Mouse (Mus musculus) left cerebral cortex, adult 2 months (tissue): ENCODE measurements around the gene Sctr. TPM values are rescaled to one million over a fixed set of nuclear protein-coding genes. Genes with fewer than 3 reads are reported as not detected.

Experiments used
- DNase-seq, 2 experiments: peaks; one replicate each; pipeline ENCODE4 v3.0.0; 2021 to 2022; ENCODE audit warnings: low spot score in 2 of 2, mixed read lengths in 1 of 2; ENCODE audit errors: extremely low spot score in 1 of 2
- H3K27ac ChIP-seq: fragments of 200-600 bp; 2 replicates; pipeline ENCODE4 v1.8.1; 2022
- H3K4me3 ChIP-seq: fragments of 200-600 bp; 2 replicates; pipeline ENCODE4 v1.8.1; 2022
- CTCF ChIP-seq: fragments of 200-600 bp; IDR thresholded peaks from 2 replicates; pipeline ENCODE4 v1.8.1; 2022; ENCODE audit warnings: antibody characterized with exemption, mild to moderate bottlenecking, moderate library complexity
- intact Hi-C: fragments of 180-260 bp; cut with DNase I; formaldehyde crosslinking; loops from one replicate; pipeline ENCODE4 v1.15.1; 2025
- total RNA-seq, 2 experiments: library from RNA; stranded (reverse); gene quantifications; 2 replicates each; pipeline ENCODE4 v1.2.3; 2021

The Sctr gene
- total RNA-seq, 2 experiments from 2014 or later: 0.43 to 0.77 TPM

DNA sequence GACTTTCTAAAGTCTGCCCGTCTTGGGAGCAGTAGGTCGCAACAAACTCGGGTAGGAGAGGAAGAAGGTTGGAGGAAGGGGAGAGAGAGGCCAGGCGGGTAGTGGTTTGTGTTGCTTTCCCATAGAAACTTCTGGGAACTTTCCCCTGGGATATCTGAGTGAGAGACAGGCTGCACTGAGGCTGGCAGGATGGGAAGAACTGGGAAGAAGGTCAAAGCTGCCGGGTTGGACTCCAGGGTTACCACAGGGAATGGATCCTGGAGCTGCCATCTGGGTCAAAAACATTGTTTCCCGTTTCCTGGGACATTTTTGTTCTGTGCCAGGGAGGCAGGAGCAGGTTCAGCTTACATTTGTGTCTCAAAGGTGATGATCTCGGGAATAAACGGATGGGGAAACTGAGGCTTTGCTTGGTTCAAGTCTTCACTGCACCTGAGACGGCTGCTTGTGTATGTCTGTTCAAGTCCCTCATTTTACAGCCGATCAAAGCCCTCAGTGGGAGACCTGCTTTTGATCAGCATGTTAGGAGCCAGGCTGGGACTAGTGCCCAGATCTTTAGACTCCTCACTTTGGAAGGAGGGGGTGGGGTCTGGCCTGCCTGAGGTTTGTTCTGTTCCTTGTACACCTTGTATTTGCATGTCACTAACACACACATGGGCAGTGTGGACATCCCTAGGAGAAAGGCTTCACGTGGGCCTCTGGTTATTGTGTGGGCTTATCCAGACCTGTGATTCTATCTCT lies 1.3 kb downstream of the Sctr start:
- Histone ChIP-seq H3K27ac (no peak overlapping the region), H3K4me3 (no peak overlapping the region)
- intact Hi-C loops: no loop called here
- no peak for DNase-seq
- no peak for TF ChIP-seq CTCF

DNA sequence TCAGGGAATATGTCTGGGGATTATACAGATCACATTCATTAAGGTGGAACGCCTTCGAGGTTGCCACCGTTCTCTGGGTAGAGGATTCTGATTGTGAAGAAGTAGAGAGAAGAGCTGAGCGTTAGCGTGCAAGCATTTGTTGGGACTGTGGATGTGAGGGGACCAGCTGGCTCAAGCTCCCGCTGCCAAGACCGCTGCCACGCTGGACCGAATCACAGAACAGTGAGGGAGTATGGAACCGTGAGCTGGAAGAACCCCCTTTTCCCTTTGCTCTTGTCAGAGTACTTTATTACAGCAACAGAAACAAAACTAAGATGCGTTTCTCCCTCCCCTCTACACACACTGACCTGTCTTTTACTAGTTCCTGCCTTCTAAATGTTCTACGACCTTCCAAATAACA lies 5.9 kb downstream of the Sctr start:
- TF ChIP-seq CTCF: no peak
- Histone ChIP-seq H3K4me3 (no peak overlapping the region), H3K27ac (no peak overlapping the region)
- intact Hi-C loops: loop anchor here (5.0 kb wide), 3 partner anchors 195 to 555 kb away; no protein-coding TSS in a partner anchor
- no peak for DNase-seq

DNA sequence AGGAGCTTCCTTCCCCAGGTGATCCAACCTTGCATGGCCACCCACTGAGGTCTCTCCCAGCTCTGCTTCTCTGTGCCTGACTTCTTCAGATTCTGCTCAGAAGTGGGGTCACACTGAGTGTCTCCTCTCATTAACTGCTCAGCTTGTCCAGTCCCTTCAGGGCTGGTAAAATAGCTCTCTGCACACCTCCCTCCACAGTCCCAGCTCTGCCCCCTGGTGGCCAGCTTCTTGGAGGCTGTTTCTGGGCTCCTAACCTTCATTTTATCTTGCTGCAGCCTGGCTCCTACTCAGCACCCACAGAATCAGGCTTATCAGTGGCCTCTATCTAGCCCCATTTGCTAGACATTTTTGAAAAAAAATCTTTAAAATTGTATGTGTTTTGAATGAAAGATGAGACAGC lies 6.4 kb downstream of the Sctr start:
- intact Hi-C loops: loop anchor here (5.0 kb wide), 3 partner anchors 196 to 556 kb away; no protein-coding TSS in a partner anchor
- DNase-seq: peak; percentile 54 to 79
- Histone ChIP-seq H3K4me3 (no peak overlapping the region), H3K27ac (no peak overlapping the region)
- TF ChIP-seq CTCF: peak; percentile 82

DNA sequence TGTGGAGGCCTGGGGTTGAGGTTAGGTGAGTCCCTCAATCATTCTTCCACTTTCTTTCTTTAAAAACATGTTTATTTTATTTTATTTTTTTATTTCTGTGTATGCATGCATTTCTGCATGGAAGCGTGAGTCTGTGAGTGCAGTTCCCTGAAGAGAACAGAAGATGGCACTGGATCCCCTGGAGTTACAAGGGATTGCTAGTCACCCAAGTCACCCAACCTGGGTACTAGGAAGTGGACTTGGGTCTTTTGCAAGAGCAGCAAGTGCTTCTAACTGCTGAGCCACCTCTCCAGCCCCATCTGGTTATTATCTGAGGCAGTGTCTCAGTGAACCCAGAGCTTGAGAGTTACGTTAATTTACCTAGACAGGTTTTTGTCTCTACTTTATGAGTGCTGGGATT lies 9.5 kb downstream of the Sctr start:
- intact Hi-C loops: no loop called here
- Histone ChIP-seq H3K4me3 (no peak overlapping the region), H3K27ac (no peak overlapping the region)
- DNase-seq: no peak
- peak; percentile 22 for TF ChIP-seq CTCF

DNA sequence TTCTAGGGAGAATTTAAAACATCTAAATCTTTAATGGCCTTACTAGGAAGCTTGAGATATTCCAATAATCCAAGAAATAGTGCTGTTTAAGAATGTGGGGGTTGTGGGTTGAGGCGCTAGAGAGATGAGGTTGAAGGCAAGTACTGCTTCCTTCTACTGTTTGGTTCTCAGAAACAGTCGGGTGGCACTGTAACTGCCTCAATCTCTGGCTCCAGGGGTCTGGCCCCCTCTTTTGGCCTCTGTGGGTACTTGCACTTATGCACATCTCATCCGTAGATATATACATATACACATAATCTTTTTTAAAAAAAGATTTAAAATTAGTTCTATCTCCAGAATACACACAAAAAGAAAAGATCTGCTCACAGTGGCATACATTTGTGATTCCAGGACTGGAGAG lies 12.2 kb downstream of the Sctr start:
- DNase-seq: no peak
- intact Hi-C loops: no loop called here
- TF ChIP-seq CTCF: no peak; the same call in 1 of the 2 replicates
- Histone ChIP-seq H3K4me3 (no peak overlapping the region), H3K27ac (no peak overlapping the region)

DNA sequence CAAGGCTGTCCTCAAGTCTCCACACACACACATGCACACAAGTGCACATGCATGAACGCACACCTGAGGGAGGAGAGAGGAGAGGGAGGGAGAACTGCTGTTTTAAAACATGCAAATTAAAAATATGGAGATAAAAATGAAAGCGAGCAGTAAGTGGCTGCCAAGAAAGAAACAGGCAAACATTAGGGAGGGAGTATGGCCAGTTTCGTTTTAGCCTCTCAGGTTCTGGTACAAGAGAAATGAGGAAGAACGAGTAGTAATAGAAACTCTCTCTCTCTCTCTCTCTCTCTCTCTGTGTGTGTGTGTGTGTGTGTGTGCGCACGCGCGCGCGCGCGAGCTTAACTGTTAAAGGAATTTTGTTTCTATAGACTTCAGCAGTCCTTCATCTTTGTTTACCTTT lies 12.7 kb downstream of the Sctr start:
- intact Hi-C loops: no loop called here
- DNase-seq: no peak
- TF ChIP-seq CTCF: no peak
- H3K4me3 ChIP-seq: no peak overlapping the region
- no peak overlapping the region for H3K27ac ChIP-seq

DNA sequence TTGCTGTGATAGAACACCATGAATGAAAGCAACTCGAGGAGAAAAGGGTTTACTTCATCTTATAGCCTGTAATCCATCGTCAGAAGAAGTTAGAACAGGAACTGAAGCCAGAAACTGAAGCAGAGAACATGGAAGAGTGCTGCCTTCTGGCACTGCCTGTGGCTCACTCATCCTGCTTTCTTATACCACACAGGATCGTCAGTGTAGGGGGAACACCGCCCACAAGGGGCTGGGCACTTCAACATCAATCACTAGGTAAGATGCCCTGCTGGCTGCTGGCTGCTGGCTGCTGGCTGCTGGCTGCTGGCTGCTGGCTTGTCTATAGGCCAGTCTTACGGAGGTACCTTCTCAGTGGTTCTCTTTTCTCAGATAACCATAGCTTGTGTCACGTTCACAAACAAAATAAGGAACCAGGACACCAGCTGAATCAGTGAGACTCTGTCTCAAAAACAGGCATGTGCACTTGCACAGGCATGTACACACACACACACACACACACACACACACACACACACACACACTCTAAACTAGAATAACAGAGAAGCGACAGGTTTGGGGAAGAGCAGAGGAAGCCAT lies 13.7 kb downstream of the Sctr start:
- TF ChIP-seq CTCF: no peak
- intact Hi-C loops: no loop called here
- no peak overlapping the region for H3K27ac ChIP-seq
- no peak overlapping the region for H3K4me3 ChIP-seq
- no peak for DNase-seq

DNA sequence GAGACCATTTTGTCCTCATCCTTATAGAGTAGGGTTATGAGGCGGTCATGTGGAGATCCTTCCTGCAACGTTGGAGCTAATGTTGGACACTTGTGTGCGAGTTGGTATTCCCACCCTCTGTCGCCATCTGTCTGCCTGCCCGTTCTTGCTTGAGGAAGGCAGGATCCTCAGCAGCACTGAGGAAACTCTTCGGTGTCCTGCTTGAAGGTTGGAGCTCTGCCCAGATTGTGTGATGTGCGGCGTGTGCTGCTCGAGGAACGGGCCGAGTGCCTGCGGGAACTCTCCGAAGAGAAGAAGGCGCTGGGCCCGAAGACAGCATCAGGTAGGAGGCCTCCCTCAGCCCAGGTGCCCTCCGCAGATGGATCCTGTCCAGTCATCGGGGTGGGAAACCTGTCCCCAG lies 15.3 kb downstream of the Sctr start:
- no peak overlapping the region for H3K4me3 ChIP-seq
- peak in 1 of 2 experiments; percentile 28 for DNase-seq
- intact Hi-C loops: no loop called here
- H3K27ac ChIP-seq: no peak overlapping the region
- no peak; the same call in none of the 2 replicates for TF ChIP-seq CTCF

DNA sequence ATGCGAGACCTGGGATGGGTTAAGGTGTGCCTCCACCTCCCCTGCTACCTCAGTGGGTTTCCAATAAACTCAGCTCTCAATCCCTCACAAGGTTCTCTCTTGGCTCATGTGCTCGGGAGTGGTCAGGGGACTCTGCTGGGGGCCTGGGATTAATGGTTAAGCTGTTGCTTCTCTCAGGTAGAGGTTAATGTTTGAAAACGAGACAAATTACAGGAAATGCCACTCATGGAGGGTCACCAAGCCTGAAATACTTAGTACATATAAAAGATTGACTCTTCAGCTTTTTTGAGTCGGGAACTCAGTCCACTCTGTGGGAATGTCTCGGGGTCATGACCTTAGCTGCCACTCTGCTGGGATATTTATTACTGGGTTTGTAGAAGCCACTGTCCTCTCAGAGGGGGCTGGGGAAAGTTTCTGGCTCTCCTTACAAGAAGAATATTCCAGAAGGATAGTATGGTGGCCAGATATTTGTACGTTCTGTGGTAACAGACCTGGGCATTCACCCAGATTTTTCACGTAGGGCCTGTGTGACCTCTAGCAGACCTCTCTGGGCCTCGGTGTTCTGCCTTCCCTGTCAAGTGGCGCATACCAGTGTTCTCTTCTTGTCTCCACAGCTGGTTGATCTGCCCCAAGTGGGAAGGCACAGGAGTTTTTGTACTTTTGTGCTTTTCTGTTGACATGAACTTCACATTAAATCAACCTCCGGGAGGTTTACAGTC lies 17.8 kb downstream of the Sctr start:
- no peak for DNase-seq
- intact Hi-C loops: no loop called here
- TF ChIP-seq CTCF: no peak
- Histone ChIP-seq H3K4me3 (no peak overlapping the region), H3K27ac (no peak overlapping the region)

DNA sequence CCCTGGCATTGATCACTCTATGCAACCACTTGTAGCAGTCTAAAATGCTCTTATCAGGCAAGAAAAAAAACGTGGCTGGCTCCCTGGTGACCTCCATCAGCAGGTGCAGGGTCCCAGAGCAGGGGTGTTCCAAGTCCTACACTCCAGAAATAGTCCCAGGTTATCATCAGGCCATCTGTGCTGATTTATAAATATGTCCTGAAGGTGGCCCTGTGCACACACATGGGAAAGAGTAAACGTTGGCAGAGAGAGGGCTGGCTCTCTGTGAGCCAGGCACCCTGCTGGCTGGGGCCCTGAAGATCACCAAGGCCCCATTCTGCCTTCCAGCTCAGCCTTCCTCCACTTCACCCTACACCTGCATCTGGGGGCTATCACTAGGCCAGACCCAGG lies 18.4 kb downstream of the Sctr start:
- no peak for TF ChIP-seq CTCF
- DNase-seq: no peak
- Histone ChIP-seq H3K27ac (no peak overlapping the region), H3K4me3 (no peak overlapping the region)
- intact Hi-C loops: no loop called here

DNA sequence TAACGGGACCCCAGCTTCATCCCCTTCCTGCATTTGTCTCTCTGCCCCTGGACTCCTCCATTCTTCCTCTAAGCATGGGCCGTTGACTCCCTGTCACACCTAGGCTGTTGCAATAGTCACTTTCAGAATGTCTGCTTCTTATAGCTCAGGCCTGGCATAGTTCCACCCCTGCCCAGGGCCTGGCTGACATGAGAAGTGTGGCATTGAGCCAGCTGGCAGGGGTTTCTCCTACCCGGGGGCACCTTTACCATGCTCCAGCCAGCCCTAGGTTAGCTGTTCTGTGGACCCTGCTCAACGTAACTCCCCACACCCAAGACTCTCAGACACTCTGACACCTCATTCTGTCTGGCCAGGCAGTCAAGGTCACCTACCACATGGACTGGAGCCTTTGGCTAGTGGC lies 21.0 kb downstream of the Sctr start:
- Histone ChIP-seq H3K27ac (no peak overlapping the region), H3K4me3 (no peak overlapping the region)
- TF ChIP-seq CTCF: no peak
- DNase-seq: no peak
- intact Hi-C loops: no loop called here

DNA sequence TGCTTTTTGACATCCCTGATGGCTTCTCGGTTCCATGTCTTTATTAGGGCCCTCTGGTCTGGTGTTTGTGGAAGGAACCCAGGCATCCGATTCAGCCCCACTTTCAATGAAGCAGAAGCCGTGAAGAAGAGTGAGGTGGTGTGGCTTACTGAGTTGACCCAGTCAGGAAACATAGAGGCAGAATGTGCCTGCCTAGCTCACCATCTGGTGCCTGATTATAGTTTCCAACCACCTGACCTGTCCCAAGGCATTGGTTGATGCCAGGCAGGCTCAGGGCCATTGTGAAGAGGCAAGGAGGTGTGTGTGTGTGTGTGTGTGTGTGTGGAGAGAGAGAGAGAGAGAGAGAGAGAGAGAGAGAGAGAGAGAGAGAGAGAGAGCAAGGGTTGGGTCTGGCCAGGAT lies 23.8 kb downstream of the Sctr start:
- intact Hi-C loops: loop anchor here (5.0 kb wide), 2 partner anchors 122 to 517 kb away; no protein-coding TSS in a partner anchor
- Histone ChIP-seq H3K27ac (no peak overlapping the region), H3K4me3 (no peak overlapping the region)
- no peak for TF ChIP-seq CTCF
- no peak for DNase-seq
